Mouse (Mus musculus): Measurements from ENCODE around the gene Tmem230. TPM values are rescaled to one million over a fixed set of nuclear protein-coding genes. Genes with fewer than 3 reads are reported as not detected.
A peak's percentile ranks its signal among the peaks of the same experiment; 100 is the strongest.

Gene Tmem230
- total RNA-seq, 2 experiments from 2014 or later, result 19.4 to 51.5 TPM

GRCm38 (mm10) chr2:132235291-132235690 lies 12.3 kb downstream of the Tmem230 start:
- 0 out of 2 replicates have a peak, but pooled peaks have one; percentile 7 for ATAC-seq (replicated peaks; ENCODE audit: poor library complexity, severe bottlenecking)

GRCm38 (mm10) chr2:132233985-132234765 lies 13.4 kb downstream of the Tmem230 start:
- no peak for ATAC-seq (replicated peaks; ENCODE audit: poor library complexity, severe bottlenecking)

- no peak for ATAC-seq (replicated peaks; ENCODE audit: poor library complexity, severe bottlenecking)
Measured at GRCm38 (mm10) chr2:132232413-132232945, 15.1 kb downstream of the Tmem230 start.

- peak; percentile 84 for ATAC-seq (replicated peaks; ENCODE audit: poor library complexity, severe bottlenecking)
Measured at GRCm38 (mm10) chr2:132224359-132224758, 23.2 kb downstream of the Tmem230 start.

GRCm38 (mm10) chr2:132221611-132222073 lies 26.0 kb downstream of the Tmem230 start:
- ATAC-seq (replicated peaks; ENCODE audit: poor library complexity, severe bottlenecking), result no peak

GRCm38 (mm10) chr2:132211995-132212656 lies 35.5 kb downstream of the Tmem230 start:
- ATAC-seq (replicated peaks; ENCODE audit: poor library complexity, severe bottlenecking), result peak; percentile 74

GRCm38 (mm10) chr2:132210806-132211312 lies 36.7 kb downstream of the Tmem230 start:
- no peak for ATAC-seq (replicated peaks; ENCODE audit: poor library complexity, severe bottlenecking)

- no peak for ATAC-seq (replicated peaks; ENCODE audit: poor library complexity, severe bottlenecking)
Measured at GRCm38 (mm10) chr2:132208246-132208881, 39.2 kb downstream of the Tmem230 start.

GRCm38 (mm10) chr2:132206316-132206881 lies 41.2 kb downstream of the Tmem230 start:
- ATAC-seq (replicated peaks; ENCODE audit: poor library complexity, severe bottlenecking), result no peak

- ATAC-seq (replicated peaks; ENCODE audit: poor library complexity, severe bottlenecking), result no peak
Measured at GRCm38 (mm10) chr2:132205549-132205948, 42.1 kb downstream of the Tmem230 start.

GRCm38 (mm10) chr2:132203773-132204172 lies 43.8 kb downstream of the Tmem230 start:
- ATAC-seq (replicated peaks; ENCODE audit: poor library complexity, severe bottlenecking), result peak; percentile 100

GRCm38 (mm10) chr2:132203186-132203585 lies 44.4 kb downstream of the Tmem230 start:
- no peak for ATAC-seq (replicated peaks; ENCODE audit: poor library complexity, severe bottlenecking)

- no peak for ATAC-seq (replicated peaks; ENCODE audit: poor library complexity, severe bottlenecking)
Measured at GRCm38 (mm10) chr2:132198017-132198933, 49.3 kb downstream of the Tmem230 start.

- ATAC-seq (replicated peaks; ENCODE audit: poor library complexity, severe bottlenecking), result no peak
Measured at GRCm38 (mm10) chr2:132195602-132196001, 52.0 kb downstream of the Tmem230 start.

GRCm38 (mm10) chr2:132190602-132191161 lies 56.9 kb downstream of the Tmem230 start:
- no peak for ATAC-seq (replicated peaks; ENCODE audit: poor library complexity, severe bottlenecking)
